ENCODE assay signal across 20 mouse cellular contexts in the genomic region with DNA sequence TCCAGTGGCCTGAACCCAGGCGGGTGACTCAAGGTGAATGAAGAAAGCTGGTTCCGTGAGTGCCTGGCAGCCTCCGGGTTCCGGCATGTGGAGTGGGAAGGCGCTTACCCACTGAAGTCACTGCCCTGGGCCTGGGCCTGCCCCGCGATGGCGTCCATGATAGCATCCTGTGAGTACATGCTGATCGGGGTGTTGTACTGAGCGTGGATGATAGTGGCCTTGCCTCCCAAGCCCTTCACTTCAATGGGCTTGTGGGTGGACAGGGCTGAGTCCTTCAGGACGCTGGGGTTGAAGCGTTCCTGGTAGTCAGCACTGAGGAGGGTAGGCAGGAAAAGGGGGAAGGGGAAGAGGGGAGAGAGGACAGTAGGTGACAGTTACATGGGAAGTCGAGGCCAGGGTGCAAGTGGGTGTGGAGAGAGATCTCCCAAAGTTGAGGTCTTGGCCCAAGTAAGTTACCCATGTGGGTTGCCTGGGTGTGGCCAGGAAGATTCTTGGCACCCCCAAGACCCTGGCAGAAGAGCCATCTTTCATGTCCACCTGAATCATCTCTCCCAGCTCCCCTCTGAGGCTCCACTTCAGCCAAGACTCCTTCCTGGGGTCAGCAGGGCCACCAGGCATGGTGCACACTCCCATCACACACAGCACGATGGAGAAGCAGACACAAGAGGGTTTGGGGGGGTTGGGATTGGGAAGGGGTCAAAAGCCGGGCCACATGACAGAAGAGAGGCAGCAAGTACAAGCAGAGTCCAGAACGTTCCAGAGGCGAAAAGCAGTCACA. TPM values are rescaled to one million over a fixed set of nuclear protein-coding genes. Genes with fewer than 3 reads are reported as not detected.
"Had no signal": no experiment of that assay in that cellular context is flagged by ENCODE, and none has a peak within 500 bp of the region (broad histone marks: within the 10 kb centered on the region; RNA-seq: fewer than 3 reads in every experiment).

No protein-coding gene starts in this region.

- H3K9ac ChIP-seq: liver, embryonic 15.5 days; midbrain, embryonic 13.5 days; neural tube, embryonic 12.5 days had no signal

- H3K9me3 ChIP-seq: limb, embryonic 10.5 days; liver, embryonic 15.5 days; midbrain, embryonic 13.5 days; neural tube, embryonic 12.5 days had no signal

- H3K4me3 ChIP-seq: layer of hippocampus, adult 2 months; limb, embryonic 10.5 days; liver, embryonic 15.5 days; midbrain, embryonic 13.5 days; neural tube, embryonic 12.5 days had no signal

- H3K27me3 ChIP-seq: neural tube, embryonic 12.5 days had no signal

- H3K4me2 ChIP-seq: liver, embryonic 11.5 days; liver, embryonic 15.5 days; midbrain, embryonic 13.5 days; neural tube, embryonic 12.5 days had no signal

- H3K27ac ChIP-seq: kidney, postnatal 0 days; layer of hippocampus, adult 2 months; limb, embryonic 10.5 days; liver, embryonic 15.5 days; midbrain, embryonic 13.5 days; neural tube, embryonic 12.5 days; stomach, postnatal 0 days had no signal

- H3K36me3 ChIP-seq: limb, embryonic 10.5 days; liver, embryonic 15.5 days; midbrain, embryonic 13.5 days; neural tube, embryonic 12.5 days had no signal

- H3K4me1 ChIP-seq: liver, embryonic 15.5 days; midbrain, embryonic 13.5 days; neural tube, embryonic 12.5 days had no signal

- DNase-seq: kidney, postnatal 36 days; lung, adult 2 months; lung, postnatal 36 days; thymus, adult 2 months; thymus, postnatal 25 days had no signal

- ATAC-seq: lung, postnatal 0 days; midbrain, embryonic 13.5 days had no signal

RNA-seq across cellular contexts. Expression of gene Ldb3, which starts 16.7 kb away (rescaled TPM):
- total RNA-seq: megakaryocyte progenitor cell, adult 5-6 weeks; neutrophil, adult 5-6 weeks had no signal

RNA-seq across cellular contexts. Expression of gene Opn4, which starts 28.1 kb away (rescaled TPM):
- total RNA-seq: layer of hippocampus, adult 2 months; layer of hippocampus, postnatal 10 days; left cerebral cortex, postnatal 10 days; megakaryocyte progenitor cell, adult 5-6 weeks; neutrophil, adult 5-6 weeks had no signal
- polyA plus RNA-seq: limb, embryonic 10.5 days; liver, embryonic 11.5 days; liver, embryonic 15.5 days; lung, adult 2 months; neural tube, embryonic 12.5 days; stomach, postnatal 0 days; urinary bladder, adult 2 months had no signal

RNA-seq across cellular contexts. Expression of gene 9230112D13Rik, which starts 49.2 kb away (rescaled TPM):
- total RNA-seq: layer of hippocampus, adult 2 months; layer of hippocampus, postnatal 10 days; left cerebral cortex, postnatal 10 days; megakaryocyte progenitor cell, adult 5-6 weeks; neutrophil, adult 5-6 weeks had no signal
- polyA plus RNA-seq: kidney, postnatal 0 days; limb, embryonic 10.5 days; limb, embryonic 14.5 days; liver, embryonic 11.5 days; liver, embryonic 15.5 days; lung, adult 2 months; lung, postnatal 0 days; midbrain, embryonic 13.5 days; neural tube, embryonic 12.5 days; stomach, postnatal 0 days; thymus, adult 2 months had no signal
